ENCODE assay signal across 14 mouse cellular contexts in genomic region chr11:6963600-6963999, GRCm38 (mm10).
"Had no signal": no experiment of that assay in that cellular context is flagged by ENCODE, and none has a peak within 500 bp of the region (broad histone marks: within the 10 kb centered on the region; RNA-seq: fewer than 3 reads in every experiment).

No protein-coding gene starts in this region.

- H3K27me3 ChIP-seq: kidney, embryonic 15.5 days; limb, embryonic 15.5 days; liver, embryonic 12.5 days; neural tube, embryonic 15.5 days had no signal

- H3K4me3 ChIP-seq: kidney, embryonic 15.5 days; left cerebral cortex, adult 2 months; limb, embryonic 15.5 days; liver, embryonic 12.5 days; midbrain, embryonic 10.5 days; myocyte; neural tube, embryonic 15.5 days had no signal

- DNase-seq: kidney, adult 18-20 months; kidney, postnatal 25 days; lung, postnatal 4 days; midbrain, embryonic 14.5 days; right cerebral cortex, adult 18-20 months; right cerebral cortex, postnatal 25 days had no signal

- ATAC-seq: liver, embryonic 12.5 days had no signal

- H3K36me3 ChIP-seq: kidney, embryonic 15.5 days; limb, embryonic 15.5 days; liver, embryonic 12.5 days; midbrain, embryonic 10.5 days; neural tube, embryonic 15.5 days had no signal

- H3K4me2 ChIP-seq: kidney, embryonic 15.5 days; limb, embryonic 15.5 days; liver, embryonic 12.5 days; neural tube, embryonic 15.5 days had no signal

- H3K9ac ChIP-seq: kidney, embryonic 15.5 days; limb, embryonic 15.5 days; liver, embryonic 12.5 days; neural tube, embryonic 15.5 days had no signal

- H3K4me1 ChIP-seq: kidney, embryonic 15.5 days; limb, embryonic 15.5 days; liver, embryonic 12.5 days; midbrain, embryonic 10.5 days; neural tube, embryonic 15.5 days had no signal

- H3K27ac ChIP-seq: kidney, embryonic 15.5 days; left cerebral cortex, adult 2 months; limb, embryonic 15.5 days; liver, embryonic 12.5 days; midbrain, embryonic 10.5 days; neural tube, embryonic 15.5 days; stomach, postnatal 0 days had no signal

- H3K9me3 ChIP-seq: kidney, embryonic 15.5 days; limb, embryonic 15.5 days; liver, embryonic 12.5 days; midbrain, embryonic 10.5 days; neural tube, embryonic 15.5 days had no signal
